Mouse (Mus musculus): ENCODE results near the gene AU040320.

AU040320 gene

DNA sequence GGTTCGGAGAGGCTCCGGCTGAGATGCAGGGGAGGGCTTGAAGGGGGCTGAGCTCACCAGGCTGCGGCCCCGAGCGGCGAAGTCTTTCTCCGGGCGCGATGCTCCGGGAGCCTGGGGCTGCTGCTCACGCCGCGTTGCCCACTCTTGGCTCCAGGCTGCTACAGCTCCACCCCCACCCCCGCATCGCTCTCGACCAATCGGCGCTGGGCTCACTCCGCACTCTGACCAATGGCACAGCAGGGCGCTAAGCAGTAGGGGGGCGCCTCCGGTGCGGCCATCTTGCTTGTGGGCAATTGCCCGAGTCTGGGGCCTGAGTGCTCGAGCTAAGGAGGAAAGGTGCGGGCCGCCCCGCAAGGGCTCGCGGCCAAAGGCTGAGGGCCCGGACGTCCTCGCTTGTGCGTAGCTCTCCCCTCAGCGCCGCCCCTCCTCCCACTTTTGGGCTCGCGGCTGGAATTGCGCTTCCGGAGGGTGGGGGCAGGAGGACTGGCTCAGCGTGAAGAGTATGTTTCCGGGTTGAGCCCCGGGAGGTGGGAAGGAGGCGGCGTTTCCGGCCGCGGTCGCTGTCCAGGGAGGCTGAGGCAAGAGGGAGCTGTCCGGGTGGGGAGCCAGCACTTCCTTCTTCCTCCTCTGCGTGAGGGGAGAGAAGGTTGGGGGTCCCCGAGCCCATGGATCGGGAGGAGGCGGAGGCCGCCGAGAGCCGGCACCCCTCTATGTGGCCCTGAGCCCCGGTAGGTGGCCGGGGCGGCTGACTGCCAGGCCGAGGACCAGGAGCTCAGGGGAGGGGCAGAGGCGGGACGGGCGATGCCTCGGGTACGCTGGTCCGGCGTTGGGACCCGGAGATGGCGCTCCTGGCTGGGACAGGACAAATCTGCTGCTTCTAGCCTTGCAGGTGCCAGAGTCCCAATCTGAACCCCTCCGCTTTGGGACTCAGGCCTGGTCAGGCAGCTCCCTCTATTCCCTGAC lies at the start of gene AU040320, which contains the start of gene Ncdn:
AU040320 (plus strand) TSS at position 277 of the 963 bp plus-strand sequence.
Ncdn (minus strand) TSS at position 171 of the 963 bp plus-strand sequence.
- DNase-seq (ENCODE audit: low spot score): peak; percentile 94

DNA sequence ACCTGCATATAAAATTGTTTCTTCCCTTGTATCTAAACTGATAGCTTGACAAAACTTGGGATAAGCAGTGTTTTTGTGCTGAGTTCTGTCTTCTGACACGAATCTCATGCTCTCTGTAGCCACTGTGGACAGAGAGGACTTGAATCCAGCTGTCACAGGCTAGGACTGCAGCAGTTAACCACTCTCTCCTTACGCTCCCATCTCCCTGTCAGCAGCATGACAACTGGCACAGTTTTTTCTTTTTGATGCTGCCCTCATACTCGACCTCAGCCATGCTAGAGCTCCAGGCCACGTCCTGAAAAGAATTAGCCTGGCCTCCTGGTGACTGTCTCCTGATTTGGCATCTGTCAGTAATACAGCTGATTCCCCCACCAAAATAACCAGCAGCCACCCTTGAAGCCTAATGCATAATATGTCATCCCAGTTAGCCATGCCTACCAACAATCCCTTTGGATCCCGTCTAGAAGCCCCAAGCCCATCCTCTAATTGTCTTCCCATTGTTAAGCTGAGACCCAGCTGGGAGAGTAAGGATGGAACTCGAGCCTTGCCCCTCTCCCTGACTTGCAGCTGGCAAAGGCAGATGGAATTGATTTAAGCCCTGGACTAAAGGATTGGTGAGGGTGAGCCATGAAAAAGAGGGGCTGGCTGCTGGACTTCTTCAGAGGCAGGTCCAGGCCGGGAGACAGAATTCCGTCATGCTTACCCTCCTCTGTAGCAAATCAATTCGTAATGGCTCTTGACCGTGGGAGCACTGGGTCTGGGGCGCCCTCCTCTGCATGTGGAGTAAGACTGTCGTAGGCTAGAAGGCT lies 46.5 kb upstream of the AU040320 start:
- DNase-seq (ENCODE audit: low spot score): no peak

DNA sequence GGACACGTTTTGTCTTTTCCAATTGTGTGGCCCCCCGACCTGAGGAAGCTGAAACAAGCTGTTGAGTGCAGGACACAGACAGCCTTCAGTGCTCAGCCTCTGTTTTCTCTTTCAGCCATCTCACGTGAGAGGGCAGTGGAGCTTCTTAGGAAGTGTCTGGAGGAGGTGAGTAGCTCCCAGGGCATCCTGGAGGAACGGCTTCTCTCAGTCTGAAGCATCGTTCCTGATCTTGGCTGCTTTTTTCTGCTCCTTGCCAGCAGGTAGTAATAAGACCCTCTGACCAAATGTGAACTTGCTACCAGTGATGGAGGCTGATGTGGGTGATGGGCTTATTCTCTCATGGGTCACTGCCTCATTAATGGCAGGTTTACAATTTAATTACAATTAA lies 45.9 kb upstream of the AU040320 start:
- no peak for DNase-seq (ENCODE audit: low spot score)

DNA sequence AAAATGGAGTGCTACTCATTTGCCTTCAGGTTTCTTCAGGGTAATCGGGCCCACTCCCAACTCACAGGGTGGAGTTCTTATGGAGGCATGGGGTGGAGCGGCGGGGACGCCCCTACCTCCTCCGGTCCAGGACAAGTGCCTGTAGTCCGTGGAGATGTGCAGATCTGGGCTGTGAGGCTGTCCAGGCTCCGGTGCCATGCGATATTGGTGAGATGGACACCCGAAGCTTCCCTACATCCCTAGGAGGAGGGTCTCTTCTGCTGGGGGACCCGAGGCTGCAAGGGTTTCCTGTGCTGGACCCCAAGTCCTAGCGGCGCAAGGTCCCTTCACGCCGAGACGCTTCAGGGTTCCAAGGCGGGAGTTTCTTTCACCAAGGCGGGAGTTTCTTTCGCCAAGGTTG lies 21.2 kb upstream of the AU040320 start:
- no peak for DNase-seq (ENCODE audit: low spot score)

DNA sequence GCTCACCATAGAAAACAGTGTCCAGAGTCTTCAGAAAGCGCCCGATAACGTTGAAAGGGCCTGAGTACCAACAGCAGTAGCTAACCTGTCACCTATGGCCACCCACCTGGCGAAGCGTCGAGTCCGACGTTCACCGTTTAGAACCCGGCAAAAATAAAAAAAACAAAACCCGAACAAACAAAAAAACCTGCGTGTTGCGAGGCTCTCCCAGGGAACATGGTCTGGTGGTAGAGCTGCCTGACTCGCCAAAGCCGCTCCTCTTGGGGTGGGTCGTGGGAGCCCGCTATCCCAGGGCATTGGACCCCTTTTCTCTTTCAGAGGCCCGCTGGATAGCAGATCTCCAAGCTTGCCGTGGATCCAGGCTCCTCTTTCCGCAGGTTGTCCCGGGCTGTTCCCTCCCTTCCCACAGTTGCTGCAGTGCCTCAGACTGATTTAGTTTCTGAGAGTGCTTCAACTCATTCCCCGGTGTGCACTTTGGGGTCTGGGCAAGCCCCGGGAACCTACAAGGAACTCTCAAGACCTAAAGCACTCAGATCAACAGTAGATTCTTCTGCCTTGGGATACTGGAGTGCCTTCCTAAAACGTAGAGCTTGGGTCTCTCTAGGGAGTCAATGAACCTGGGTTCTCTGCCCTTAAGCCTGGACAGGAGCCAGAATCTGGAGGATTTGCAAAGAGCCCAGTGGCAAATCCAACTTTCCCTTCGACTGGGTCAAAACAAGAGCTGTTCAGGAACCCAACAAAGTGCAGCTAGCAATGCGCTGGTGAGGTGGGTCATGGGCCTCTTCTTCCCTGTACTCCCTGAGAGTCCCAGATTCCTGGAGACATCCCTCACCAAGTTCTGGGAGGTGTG lies 20.6 kb upstream of the AU040320 start:
- peak; percentile 61 for DNase-seq (ENCODE audit: low spot score)

DNA sequence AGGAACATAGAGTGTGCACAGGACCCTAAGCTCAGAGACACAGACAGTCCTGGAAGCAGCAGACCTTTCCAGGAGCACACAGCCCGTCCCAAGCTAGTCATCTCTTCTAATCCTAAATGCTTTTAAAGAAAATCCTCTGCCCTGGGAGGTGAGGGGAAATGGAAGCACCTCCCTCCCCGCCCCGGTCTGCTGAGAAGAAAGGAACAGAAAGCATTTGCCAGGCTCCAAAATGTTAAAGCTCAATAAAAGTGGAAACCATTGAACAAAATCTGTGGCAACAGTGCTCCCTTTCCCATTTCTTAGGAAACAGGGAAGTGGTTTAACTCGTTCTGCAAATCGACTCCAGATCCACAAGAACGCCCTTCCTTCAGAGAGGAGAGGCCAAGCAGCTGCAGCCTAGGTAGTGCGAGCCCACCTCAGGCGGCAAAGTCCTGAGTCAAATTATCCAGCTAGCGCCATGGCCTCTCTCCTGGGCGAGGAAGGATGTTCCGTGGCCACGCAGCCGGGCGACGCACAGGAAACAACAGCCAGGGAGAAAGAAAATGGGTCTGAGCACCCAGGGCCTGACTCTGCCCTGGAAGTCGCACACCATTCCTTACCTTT lies 19.2 kb upstream of the AU040320 start:
- no peak for DNase-seq (ENCODE audit: low spot score)

DNA sequence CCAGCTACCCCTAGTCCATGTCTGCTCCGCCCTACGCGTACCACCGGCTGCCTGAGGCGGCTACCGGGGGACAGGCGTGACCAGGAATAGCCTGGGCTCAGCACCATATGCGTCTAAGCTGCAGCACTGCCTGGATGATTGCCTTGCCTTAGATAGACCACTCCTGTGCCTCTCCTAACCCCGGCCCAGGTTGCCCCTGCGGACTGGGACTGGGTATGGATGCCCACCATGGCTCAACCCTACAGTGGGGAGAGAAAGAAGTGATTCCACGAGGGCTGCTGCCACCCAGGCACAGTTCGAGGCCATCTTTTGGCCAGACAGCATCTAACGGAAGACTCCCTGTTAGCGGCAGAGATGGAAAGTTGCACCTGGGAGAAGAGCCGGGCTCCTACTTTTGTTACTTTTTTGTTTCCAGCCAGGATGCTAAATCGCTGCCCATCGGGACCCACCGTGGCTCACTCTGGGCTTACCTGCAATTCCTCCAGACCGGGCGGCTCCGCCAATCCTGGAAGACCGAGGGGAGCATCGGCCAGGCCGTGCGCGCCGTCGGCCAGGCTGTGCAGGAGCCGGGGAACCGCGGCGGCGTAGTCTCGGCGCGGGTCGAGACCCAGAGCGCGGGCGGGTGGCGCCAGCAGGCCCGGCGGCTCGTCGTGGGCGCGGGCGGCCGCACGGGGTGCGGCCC lies 18.5 kb upstream of the AU040320 start:
- DNase-seq (ENCODE audit: low spot score): no peak

DNA sequence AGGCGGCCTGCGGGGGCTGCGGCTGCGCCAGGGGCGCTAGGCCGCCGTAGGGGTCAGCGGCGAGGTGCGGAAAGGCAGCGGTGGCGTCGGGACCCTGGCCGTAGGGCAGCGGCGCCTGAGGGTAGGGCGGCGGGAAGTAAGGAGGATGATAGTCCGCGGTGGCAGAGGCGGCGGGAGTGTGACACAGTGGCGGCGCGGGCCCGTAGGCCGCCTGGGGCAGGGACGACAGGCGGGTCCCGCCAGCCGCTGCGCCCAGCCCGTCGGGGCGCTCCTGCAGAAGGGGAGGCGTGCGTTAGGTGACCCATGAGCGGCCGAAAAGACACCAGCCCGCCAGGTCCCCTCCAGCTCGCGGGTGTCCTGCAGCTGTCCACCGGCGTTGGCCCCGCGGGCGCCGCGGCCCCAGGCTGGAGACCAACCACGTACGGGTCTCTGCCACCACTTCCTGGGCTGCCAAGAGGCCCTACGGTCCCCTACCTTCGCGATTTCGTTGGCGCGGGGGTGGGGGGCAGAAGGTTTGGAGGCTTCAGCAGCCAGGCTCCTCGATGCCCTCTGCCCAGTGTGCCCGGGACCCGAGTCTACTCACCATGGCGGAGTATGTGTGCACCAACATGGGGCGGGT lies 17.9 kb upstream of the AU040320 start:
- DNase-seq (ENCODE audit: low spot score): no peak

DNA sequence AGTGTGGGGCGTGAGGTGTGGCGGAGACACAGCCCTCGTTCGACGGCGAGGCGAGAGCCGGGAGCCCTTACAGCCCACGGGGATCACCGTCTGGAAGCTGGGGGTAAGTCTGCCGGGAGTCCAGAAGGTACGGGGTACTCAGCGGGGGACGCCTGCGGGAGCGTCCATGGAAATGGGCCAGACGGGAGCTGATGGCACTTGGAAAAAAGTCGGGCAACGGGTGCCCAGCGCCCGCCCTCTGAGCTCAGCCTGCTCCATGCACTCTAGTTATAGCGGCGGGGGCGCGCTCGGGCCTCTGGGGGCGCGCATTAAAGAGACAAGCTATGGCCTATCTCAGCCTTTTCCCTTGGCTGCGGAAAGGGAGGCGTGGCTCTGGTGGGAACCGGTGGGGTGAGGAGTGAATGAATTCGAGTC lies 17.3 kb upstream of the AU040320 start, which contains the start of gene Tfap2e:
Tfap2e (minus strand) TSS at position 240 of the 414 bp plus-strand sequence.
- DNase-seq (ENCODE audit: low spot score): no peak

DNA sequence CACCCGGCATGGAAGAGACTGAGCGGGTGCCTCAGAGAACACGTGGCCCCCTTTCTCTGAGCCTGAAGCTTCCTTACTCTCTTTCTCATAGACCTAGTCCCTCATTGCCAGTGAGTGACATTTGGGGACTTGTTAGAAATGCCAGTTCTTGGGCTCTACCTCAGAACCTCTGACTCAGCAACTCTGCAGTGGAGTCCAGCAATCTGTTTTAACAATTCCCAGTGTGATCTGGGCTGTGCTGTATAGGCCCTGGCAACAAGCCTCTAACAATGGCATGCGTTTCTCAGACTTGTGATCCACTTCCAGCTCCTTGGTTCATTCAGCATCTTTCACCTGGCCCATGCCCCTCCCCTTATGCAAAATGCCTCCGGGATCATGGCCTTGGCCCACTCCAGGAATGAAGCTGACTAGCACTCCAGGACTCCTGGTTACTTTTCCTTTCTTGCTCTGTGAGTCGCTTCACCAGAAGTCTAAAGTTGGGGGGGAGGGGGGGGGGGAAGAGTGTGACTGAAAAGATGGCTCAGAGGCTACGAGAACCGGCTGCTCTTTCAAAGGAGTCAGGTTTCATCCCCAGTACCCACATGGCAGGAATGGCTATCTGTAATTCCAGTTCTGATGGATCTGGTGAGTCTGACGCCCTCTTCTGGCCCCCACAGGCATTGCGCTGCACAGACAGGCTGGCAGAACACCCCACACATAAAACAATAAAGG lies 13.2 kb upstream of the AU040320 start:
- no peak for DNase-seq (ENCODE audit: low spot score)

DNA sequence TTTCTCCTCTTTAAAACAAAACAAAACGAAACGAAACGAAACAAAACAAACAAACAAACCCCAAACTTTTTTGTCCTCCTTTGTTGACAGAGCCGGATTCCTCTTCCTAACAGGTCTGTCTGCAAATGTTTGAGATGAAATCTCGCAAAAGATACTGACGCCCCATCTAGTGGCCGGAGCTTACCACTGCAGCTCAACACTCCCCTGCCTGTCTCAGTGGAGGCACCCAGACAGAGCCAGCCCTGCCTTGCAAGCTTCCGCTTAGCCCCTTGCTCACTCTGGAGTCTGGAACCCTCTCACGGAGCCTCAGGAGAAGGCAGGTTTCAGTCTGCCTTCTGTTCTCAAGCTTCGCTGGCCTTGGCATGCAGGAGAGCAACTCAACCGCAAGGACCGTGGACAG lies 11.9 kb upstream of the AU040320 start:
- peak; percentile 85 for DNase-seq (ENCODE audit: low spot score)

DNA sequence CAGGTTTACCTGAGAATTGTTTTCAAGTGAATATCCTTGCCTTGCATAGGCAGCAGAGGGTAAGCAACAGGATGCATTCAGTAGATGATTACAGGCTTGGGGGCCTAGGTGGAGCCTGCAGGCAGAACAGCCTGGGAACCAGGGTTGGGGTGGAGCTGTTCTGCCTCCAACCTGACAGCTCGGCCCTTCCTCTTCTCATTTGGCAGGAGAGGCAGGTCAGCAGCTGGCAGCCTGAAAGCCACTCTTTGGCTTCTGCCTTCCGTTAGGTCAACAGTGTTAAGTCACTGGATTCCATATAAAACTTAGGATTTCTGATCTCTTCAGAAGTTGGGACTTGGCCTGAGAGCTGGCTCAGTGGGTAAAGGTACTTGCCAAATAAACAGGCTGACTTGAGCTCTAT lies 10.4 kb upstream of the AU040320 start:
- DNase-seq (ENCODE audit: low spot score): peak; percentile 29

DNA sequence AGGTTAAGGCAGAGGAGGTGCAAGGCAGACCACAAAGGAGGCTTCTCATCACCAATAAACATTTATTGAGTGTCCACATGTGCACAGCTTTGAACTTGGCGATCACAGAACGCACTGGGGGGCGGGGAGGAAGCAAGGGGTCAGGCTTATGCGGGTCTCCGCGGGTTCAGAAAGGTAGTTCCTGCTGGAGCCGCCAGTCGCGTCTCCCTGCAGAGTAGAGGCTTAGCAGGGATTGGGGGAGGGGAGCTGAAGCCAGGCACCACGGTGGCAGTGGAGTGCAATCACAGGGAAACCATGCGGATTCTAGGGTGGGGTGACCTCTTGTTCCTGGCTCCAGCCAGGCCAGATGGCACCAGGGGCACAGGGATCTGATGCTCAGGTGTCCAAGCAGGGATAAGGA lies 9.6 kb upstream of the AU040320 start:
- DNase-seq (ENCODE audit: low spot score): no peak

DNA sequence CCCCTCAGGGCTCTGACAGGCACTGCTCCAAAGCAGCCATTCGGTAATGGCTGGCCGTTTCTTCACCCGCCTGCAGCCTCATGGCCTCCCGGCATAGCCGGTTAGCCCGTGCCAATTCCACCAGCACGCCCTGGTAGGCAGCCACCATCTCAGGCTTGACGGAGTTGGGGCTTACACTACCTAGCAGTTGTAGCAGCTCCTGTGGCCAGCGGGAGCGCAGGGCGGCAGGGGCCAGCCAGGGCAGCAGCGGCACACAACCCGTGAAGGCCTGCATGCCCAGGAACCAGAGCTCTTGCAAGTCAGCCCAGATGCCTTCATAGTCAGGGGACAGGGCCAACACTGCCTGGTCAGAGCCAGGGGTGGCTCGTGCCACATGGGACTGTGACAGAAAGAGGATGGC lies 8.5 kb upstream of the AU040320 start:
- no peak for DNase-seq (ENCODE audit: low spot score)

DNA sequence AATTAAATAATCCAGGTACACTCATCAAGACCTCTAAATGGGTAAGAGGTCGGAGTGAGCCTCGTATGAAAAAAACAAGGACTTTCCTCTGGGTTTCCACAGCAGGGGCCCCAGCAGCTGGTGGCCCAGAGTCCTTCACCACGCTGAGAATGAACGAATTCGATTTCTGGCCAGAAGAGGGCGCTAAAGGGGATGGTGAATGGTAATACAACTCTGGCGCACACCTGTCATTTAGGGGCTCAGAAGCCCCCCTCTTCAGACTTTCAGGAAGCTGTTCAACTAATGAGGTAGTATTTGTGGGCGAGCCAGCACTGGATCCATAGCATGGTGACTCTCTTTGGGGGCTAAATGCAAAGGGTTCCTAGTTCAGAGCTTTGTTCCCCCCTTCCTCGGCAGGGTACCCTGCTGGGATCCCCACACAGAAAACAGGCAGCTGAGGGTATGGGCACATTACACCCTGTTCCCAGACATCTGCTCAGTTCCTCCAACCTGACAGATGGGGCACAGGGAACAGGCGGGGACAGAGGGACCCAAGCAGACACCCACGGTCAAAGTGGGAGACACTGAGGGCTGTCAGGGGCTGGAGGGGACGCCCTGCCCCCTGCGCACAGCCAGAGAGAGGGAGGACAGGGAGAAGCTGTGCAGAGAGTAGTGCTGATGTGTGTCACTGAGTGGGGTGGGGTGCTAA lies 7.7 kb upstream of the AU040320 start:
- peak; percentile 33 for DNase-seq (ENCODE audit: low spot score)

DNA sequence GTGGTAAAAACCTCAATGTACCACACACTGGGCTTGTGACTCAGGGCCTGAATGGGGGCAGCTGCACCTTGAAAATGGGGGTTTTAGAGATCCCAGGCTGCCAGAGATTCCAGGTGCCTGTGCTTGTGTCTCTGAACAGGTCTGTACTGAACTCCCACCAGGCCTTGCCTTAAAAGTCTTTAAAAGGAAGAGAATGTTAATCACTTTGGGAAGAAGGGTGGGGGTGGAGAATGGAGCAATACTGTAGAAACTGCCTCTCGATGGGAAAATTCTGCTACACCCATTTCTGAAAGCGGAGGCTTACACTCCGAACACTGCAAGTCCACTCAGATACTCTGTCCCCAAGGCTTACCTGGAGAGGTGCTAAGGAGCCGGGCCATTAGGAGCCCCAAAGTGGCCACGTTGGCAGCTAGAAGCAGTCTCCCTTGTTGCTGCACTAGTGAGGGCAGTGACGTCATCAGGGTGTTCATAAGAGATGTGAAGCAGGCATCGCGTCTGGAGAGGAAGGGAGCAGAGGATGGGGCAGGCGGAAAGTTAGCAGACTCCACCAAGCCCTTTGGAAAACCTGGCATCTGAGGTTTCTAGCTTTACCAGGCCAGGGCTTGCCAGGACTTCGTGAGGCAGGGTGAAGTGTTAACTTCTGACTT lies 7.0 kb upstream of the AU040320 start:
- DNase-seq (ENCODE audit: low spot score): no peak

DNA sequence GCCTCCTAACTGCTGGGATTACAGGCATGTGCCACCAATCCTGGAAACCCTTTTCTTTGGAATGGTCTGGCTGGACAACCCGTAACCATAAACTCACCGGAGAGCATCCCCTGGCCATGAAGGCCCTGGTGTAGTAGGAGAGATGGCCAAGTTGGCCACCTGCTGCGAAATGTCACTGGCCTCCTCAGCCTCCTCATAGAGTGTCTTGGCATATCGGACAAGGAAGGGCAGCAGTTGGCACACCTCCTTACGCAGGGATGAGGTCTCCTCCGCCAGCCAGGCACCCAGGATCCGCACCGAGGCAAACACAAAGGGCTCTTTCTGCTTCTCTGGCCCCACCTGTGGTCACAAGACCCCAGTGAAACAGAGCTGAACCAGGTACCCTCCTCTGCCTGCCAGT lies 5.0 kb upstream of the AU040320 start:
- no peak for DNase-seq (ENCODE audit: low spot score)

DNA sequence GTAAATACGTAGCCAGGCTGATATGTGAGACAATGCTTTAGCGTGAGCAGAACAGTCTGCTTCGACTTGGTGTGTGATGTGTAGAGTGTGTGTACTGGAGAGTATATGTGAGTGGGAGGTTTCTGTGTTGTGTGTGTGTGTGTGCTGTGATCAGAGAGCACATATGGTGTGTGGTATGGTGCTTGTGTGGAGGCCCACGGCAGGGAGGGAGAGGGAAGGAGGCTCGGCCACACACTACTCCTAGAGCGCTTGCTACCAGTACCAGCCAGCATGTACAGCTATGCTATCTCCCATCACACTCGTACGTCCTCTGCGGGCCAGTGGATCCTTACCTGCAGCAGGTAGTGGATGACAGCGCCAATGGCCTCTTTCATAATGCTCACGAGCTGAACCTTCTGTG lies 3.8 kb upstream of the AU040320 start:
- no peak for DNase-seq (ENCODE audit: low spot score)

All from adipocyte (in vitro differentiated cells).